Mouse (Mus musculus) left cerebral cortex, adult 8-10 months (tissue): ENCODE measurements around the gene Cdh23. TPM values are rescaled to one million over a fixed set of nuclear protein-coding genes. Genes with fewer than 3 reads are reported as not detected.

Source experiments
- DNase-seq, 2 experiments: peaks; one replicate each; pipeline ENCODE4 v3.0.0; 2022; ENCODE audit warnings: low spot score in 2 of 2
- total RNA-seq, 4 experiments: library from RNA; stranded (reverse); gene quantifications; 2 replicates each; pipeline ENCODE4 v1.2.4; 2022

Gene Cdh23
- total RNA-seq, 4 experiments from 2014 or later, result 2.0 to 5.3 (median 4.2) TPM

DNA sequence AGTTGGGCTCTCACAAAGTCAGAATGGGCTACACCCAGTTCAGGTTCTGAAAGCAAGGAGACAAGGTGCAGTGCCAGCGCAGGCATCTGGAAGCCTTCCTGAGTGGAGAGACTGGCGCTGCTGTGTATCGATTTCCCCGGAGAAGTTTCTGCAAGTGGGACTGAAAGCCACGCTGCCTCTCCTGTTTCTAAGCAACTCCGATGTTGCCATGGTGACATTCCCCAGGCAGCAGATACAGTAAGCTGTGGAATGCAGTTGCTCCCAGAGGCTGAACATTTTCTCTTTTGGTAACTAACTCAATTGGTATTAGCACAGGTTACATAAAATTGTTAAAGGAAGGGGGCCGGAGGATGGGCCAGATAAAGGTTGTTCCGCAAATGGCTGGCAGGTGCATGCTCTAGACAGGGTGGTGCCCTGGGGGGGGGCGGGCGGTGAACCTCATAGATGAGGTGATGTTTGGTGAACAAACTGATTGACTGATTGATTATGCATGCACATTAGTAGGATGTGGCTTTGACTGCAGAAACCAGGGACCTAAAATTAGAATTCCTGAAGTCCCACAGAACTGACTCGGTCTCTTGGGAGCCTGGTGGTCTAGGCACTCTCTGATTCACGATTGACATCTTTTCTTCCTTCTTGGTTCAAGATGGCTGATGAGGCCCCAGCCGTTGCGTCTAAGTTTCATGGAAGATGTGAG lies 410.5 kb downstream of the Cdh23 start:
- DNase-seq, result peak; percentile 67 to 87

- no peak for DNase-seq
Observed at GRCm38 (mm10) chr10:60285183-60285582, 411.1 kb downstream of the Cdh23 start.

GRCm38 (mm10) chr10:60284676-60285111 lies 411.6 kb downstream of the Cdh23 start:
- DNase-seq, result no peak

- DNase-seq, result no peak
Observed at GRCm38 (mm10) chr10:60284248-60284647, 412.0 kb downstream of the Cdh23 start.

DNA sequence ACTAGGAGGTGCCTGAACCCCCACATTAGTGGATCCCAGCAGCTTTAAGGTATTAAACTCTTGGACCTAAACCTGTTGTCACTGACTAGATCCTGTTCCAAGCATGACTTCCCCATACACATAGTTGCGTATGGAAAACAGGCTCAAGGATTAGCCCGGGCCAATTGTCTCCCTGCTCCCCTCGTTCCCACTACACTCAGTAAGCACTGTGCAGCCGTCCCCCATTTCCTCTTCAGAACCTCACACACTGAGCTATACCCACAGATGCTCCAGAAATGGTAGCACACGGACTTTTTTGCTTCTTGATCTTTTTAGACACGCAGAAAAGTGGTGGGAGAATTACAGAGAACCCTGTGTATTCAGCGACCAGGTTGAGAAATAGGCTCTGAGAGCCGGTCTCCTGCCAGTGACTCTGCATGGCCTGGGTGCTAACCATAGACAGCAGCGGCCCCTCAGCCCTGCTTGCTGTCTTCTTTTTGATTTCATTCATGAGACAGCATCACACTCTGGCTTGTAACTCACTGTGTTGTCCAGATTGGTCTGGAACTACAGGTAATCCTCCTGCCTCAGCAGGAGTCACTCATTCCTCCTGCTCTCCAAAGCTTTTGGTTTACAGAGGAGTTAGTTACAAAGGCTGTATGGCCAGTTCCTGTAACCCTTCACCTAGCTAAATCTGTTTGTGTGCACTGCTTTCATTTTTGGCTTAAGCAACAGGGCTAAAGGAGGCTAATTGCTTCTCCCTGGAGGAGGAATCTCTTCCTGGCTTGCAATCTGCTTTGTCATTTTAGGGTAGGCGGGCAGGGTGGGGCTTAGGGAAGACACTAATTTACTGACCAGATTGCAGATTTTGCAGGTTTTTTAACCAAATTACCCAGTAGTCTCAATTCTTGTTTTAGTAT lies 413.9 kb downstream of the Cdh23 start:
- DNase-seq, result no peak

GRCm38 (mm10) chr10:60281571-60282050 lies 414.7 kb downstream of the Cdh23 start:
- no peak for DNase-seq

GRCm38 (mm10) chr10:60280353-60280752 lies 415.9 kb downstream of the Cdh23 start:
- DNase-seq, result no peak

DNA sequence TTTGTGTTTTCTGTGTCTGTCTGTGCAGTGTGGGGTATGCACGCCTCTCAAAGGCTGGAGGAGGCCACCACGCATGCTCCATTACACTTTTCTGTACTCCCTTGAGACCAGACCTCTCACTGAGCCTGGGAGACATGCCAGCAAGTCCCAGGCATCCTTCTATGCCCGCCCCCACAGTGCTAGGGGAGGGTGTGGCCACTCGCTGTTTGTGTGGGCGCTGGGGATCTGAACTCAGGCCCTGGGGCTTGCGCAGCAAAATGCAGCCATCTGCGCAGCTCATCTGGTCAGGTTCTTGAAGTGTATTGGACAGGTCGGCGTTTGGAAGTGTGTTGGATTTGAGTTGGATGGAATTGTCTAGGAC lies 416.4 kb downstream of the Cdh23 start:
- peak in 1 of 2 experiments; percentile 90 for DNase-seq

- no peak for DNase-seq
Observed at GRCm38 (mm10) chr10:60279290-60279940, 416.9 kb downstream of the Cdh23 start.

DNA sequence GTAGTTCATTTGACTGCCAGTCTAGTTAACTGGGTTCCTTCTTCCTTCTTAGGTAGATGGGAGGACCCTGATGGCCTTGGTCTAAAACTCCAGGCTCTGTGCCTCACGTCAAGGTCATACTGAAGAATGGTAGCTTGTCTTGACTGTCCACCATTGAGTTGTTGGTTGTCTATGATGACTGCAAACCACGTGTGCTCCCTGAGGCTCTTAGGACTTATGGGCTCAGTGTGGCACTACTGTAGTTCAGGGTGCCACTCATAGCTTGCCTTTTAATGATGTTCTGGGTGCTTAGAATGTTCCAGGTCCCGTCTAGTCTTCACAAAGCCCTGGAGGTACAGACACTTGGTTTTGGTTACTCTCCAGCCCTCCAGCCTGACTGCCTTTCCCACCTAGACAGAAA lies 417.5 kb downstream of the Cdh23 start:
- DNase-seq, result no peak

DNA sequence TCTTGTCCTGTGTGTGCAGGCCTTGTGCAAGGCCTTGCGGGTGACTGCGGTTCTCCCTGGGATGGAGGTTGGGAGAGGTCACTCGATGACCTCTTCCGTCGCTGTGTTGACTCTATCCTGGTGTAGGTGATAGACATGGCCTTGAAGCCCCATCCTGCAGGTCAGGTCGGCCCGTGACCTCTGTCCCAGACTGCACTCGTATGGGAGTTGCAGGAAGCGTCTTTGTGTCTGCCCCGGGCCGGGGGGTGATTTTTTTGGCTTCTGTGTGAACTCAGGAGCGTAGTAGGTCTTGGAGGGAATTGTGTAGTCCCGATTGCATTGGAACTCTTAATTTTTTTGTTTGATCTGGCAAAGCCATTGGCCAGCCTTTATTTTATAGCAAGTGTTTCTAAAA lies 418.3 kb downstream of the Cdh23 start:
- DNase-seq, result no peak

DNA sequence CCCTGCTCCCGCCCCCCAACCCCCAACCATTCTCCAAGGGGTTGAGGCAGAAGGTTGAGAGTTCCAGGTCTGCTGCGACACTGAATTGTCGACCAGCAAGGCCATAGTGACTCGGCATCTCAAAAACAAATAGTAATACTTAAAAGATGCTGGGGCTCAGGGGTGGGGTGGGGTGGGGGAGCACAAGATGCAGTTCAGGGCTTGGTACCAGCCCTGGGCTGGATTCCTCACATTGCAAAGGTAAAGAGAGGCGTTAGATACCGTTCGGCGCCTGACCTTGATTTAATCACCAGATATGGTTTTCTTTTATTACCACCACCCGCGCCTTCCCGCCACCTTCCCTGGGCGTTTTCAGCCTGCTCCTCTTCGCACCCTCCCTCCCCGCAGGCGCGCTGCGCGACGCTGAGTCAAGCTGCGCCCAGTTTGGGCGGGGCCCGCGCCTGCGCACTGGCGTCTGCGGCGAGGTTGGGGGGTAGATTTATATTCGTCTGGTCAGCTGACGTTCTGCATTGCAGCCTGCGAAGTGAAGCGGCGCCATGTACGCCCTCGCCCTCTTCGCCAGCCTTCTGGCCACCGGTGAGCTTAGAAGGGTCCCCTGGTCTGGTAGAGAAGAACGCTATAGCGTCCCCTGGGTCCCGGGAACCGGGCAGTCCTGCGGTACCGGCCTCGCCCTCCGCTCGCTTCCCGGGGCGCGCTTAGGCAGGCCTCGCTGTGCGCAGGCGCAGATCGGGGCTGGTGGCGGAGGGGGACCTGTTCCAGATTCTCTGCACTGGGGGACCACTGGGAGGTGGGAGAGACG lies 418.9 kb downstream of the Cdh23 start, which contains the start of gene Psap:
TSS of gene Psap (plus strand) at position 421 of the 799 bp plus-strand sequence.
- peak; percentile 92 for DNase-seq

DNA sequence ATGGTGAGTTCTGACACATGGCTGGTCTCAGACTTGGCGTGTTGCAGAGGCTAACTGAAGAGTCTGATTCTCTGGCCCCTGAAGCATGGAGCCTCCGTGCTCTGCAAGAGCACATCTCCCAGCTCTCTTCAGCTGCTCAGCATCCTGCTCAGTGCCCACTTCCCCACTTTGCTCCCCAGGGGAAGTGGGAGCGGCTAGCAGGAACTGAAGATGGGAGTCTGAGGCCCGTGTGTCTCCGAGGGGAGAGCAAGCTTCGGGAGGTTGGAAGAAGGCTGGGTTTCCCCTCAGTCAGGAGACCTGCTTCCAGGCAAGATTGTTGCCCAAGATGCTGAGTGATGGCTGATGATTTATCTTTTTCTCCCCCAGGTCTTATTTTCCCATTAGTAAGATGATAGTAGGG lies 422.9 kb downstream of the Cdh23 start:
- DNase-seq, result no peak

DNA sequence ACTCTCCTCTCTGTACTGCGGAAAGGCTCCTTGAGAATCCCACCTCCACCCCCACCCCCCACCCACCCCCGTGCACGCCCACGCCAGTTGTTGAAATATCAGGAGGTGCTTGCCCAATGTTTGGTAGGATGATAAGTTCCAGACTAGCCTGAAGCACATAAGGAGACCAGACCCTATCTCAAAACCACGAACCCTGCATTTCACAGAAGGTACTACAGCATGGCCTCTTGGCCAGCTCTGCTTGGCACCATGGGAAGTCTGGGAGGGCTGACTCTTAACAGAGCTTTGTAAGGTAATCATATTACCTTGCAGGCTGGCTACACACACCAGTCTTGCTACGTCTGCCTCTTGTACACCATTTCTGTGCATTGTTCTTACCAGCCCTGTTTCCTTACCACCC lies 424.0 kb downstream of the Cdh23 start:
- DNase-seq, result no peak

- DNase-seq, result no peak
Observed at GRCm38 (mm10) chr10:60271015-60271414, 425.3 kb downstream of the Cdh23 start.

DNA sequence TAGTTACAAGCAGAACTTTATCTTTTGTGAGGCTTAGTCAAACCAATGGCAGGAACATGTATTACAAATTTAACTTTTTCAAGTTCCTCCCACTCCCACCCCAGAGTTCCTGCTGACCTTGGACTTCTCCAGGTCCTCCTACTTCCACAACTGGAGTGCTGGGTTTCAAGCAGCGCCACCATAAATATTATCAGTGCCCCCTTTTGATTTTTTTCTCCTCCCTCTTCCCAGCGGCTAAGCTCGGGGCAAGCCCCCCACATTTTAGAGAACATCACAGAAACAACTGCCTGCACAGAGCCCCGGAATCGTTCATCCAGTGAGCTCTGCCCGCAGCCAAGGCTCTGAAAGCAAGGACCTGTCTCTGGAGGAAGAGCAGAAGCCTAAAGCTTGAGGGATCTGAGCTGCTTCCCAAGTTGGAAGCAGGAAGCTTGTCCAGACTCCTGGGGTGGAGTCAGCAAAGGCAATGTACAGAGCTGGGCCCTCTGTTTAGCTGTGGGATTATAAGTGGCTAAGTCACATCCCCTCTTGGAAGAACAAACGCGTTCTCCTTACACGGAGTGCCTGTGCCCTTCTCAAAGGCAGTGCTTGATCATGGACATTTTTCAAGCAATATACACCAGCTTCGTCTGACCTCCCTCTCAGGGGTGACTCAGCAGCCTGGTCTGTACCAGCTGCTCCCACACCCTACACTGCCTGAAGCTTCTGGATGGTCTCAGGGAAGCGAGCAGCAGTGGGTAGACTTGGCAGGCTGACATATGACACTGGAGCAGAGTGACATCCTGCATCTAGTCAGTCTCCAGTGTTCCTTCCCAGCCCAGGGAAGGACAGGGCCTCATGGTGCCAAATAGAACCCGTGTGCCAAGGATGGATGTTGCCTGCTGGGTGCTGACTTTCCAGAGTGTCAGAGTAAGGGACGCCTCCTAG lies 426.9 kb downstream of the Cdh23 start:
- DNase-seq, result no peak

DNA sequence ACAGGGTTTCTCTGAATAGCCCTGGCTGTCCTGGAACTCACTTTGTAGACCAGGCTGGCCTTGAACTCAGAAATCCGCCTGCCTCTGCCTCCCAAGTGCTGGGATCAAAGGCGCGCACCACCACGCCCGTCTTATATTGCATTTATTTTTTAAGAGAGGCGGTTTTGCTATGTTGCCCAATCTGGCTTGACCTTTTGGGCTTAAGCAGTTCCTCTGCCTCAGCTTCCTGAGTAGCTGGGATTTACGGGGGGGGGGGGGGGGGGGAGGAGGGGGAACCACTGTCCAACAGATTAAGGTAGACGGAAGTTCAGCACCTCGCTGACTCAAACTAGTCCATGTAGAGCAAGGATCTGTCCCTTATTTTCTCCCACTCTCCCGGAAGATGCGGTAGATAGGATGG lies 427.6 kb downstream of the Cdh23 start:
- DNase-seq, result no peak

- DNase-seq, result no peak
Observed at GRCm38 (mm10) chr10:60266842-60267401, 429.4 kb downstream of the Cdh23 start.

- no peak for DNase-seq
Observed at GRCm38 (mm10) chr10:60265252-60265651, 431.0 kb downstream of the Cdh23 start.

DNA sequence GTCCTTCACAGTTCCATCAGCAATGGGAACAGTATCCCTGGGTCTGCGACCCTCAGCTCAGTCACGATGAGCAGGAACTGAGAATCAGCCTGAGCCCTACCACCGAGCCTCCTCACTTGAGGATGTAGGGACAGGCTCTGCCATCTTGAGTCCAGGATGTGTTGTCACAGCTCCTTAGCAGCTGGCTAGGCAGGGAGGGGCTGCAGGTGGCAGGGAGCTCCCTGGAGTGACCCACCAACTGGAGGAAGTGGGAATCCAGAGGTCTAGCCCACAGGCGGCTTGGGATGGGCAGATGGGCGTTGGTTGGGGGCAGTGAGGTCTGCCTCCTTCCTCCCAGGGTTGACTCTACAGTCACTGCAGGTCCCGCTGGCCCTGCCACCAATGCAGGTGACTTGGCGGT lies 432.9 kb downstream of the Cdh23 start:
- DNase-seq, result no peak
